ENCODE assay signal across 23 mouse cellular contexts in the genomic region with DNA sequence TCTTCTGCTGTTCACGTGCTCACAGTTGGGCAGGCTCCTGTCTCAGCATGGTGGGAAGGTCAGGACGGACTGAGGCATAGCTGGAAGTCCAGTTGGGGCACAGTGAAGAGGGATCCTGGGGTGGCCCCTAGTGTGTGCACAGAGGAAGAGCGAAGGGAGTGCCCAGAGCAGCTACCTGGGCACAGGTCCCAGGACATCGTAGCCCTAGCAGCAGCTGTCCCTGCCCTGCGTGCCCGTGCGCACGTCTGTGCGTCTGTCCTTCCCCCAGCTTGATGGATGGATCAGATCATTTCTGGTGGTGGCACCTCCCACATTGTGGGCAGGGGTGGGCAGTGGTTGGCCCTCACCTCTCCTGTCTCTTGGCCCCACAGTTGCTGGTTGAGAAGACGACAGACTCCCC. TPM values are rescaled to one million over a fixed set of nuclear protein-coding genes. Genes with fewer than 3 reads are reported as not detected.
DNase-seq lines count a peak whose midpoint lies in the region; ATAC-seq lines count a peak whose summit lies in the region.
"Had no signal": no experiment of that assay in that cellular context is flagged by ENCODE, and none has a peak within 500 bp of the region (broad histone marks: within the 10 kb centered on the region; RNA-seq: fewer than 3 reads in every experiment).

No protein-coding gene starts in this region.

- no peak overlapping the region for H3K27ac ChIP-seq in heart, embryonic 14.5 days (replicated peaks in 1 of 2; ENCODE audit: control insufficient read depth in 1 of 2, insufficient read depth in 1 of 2, low read depth in 2 of 2, low read length in 2 of 2)
- 0 out of 2 replicates have a peak overlapping the region, but pooled peaks have one; percentile 11 for H3K27ac ChIP-seq in limb, embryonic 10.5 days
- H3K27ac ChIP-seq: forebrain, embryonic 12.5 days; hindbrain, postnatal 0 days; liver, embryonic 12.5 days; neural tube, embryonic 12.5 days had no signal

- peak; percentile 22 to 23 for DNase-seq in cerebellum, postnatal 14 days
- no peak for DNase-seq in cerebellum, postnatal 4 days (ENCODE audit: low spot score in 2 of 2)
- DNase-seq in heart, postnatal 10 days = no peak
- peak; percentile 35 for DNase-seq in layer of hippocampus, adult 9-11 months
- no peak for DNase-seq in layer of hippocampus, postnatal 14 days (ENCODE audit: low spot score in 2 of 2)
- DNase-seq in limb, embryonic 10.5 days (ENCODE audit: low spot score) = no peak
- DNase-seq in c-Kit-positive CD71-positive TER-119-positive erythroid progenitor cells, embryonic 14.5 days (ENCODE audit: low spot score) = no peak
- DNase-seq: adrenal gland, postnatal 10 days; heart, postnatal 14 days; kidney, adult 18-20 months; kidney, postnatal 10 days; lung, adult 2 months; thymus, postnatal 4 days had no signal

- WGBS in heart, embryonic 14.5 days = 88% methylated on average over 10 of the region's 10 CpGs
- WGBS in limb, embryonic 10.5 days = 88% methylated on average over 10 of the region's 10 CpGs

- H3K9ac ChIP-seq in heart, embryonic 14.5 days (ENCODE audit: low read length) = peak overlapping the region; percentile 9; the same call in 1 of the 2 replicates
- H3K9ac ChIP-seq: forebrain, embryonic 12.5 days; liver, embryonic 12.5 days; neural tube, embryonic 12.5 days had no signal

- intact Hi-C loops in heart, postnatal 10 days (cut with DNase I) = no loop called here

- H3K9me3 ChIP-seq in heart, embryonic 14.5 days (ENCODE audit: control insufficient read depth, low read length) = no peaks in the 10 kb centered on the region
- H3K9me3 ChIP-seq in limb, embryonic 10.5 days (replicated peaks) = no peaks in the 10 kb centered on the region
- H3K9me3 ChIP-seq: forebrain, embryonic 12.5 days; G1E; liver, embryonic 12.5 days; neural tube, embryonic 12.5 days had no signal

- H3K36me3 ChIP-seq in heart, embryonic 14.5 days (ENCODE audit: control insufficient read depth, insufficient read depth, low read length) = peaks cover 51% of the 10 kb centered on the region
- H3K36me3 ChIP-seq in limb, embryonic 10.5 days = peaks cover 55% of the 10 kb centered on the region

- no peak overlapping the region for H3K4me3 ChIP-seq in heart, embryonic 14.5 days (ENCODE audit: control insufficient read depth in 1 of 2, insufficient read depth in 1 of 2, low read depth in 1 of 2, low read length in 2 of 2)
- no peak overlapping the region for H3K4me3 ChIP-seq in limb, embryonic 10.5 days
- H3K4me3 ChIP-seq: forebrain, embryonic 12.5 days; left cerebral cortex, adult 2 months; liver, embryonic 12.5 days; neural tube, embryonic 12.5 days had no signal

- peaks cover 15 to 30% of the 10 kb centered on the region in 2 experiments for H3K4me1 ChIP-seq in heart, embryonic 14.5 days (ENCODE audit: control insufficient read depth in 2 of 2, insufficient read depth in 2 of 2, low read length in 2 of 2)
- H3K4me1 ChIP-seq in limb, embryonic 10.5 days = peaks cover 50% of the 10 kb centered on the region

- no peaks in the 10 kb centered on the region for H3K27me3 ChIP-seq in heart, embryonic 14.5 days (ENCODE audit: control insufficient read depth, insufficient read depth, low read length)
- no peaks in the 10 kb centered on the region for H3K27me3 ChIP-seq in limb, embryonic 10.5 days (ENCODE audit: low read depth, poor library complexity, severe bottlenecking)
- H3K27me3 ChIP-seq: forebrain, embryonic 12.5 days; neural tube, embryonic 12.5 days had no signal

- ATAC-seq in heart, embryonic 14.5 days (ENCODE audit: insufficient number of reproducible peaks, insufficient read depth, low FRiP score, low read depth) = no peak
- ATAC-seq: activated CD4-positive, CD25-positive, alpha-beta regulatory T cell, adult 4 months; CD4-positive, CD25-positive, alpha-beta regulatory T cell, adult 4 months; hindbrain, postnatal 0 days; liver, embryonic 12.5 days had no signal

- H3K4me2 ChIP-seq in heart, embryonic 14.5 days (ENCODE audit: low read length) = no peak overlapping the region
- H3K4me2 ChIP-seq: liver, embryonic 12.5 days had no signal

RNA-seq across cellular contexts. Expression of gene Zfp651, which starts 3.1 kb away (rescaled TPM):
- 14.0 and 16.5 TPM in 2 replicates for polyA plus RNA-seq in heart, embryonic 14.5 days (2014; fragmentation: Nextera tagmentation; extraction: Ambion mirVana)
- total RNA-seq in heart, postnatal 10 days (2021) = 10 to 100 TPM; 89.0 to 98.3 TPM
- 100 to 1,000 TPM; 105 to 107 TPM for total RNA-seq in layer of hippocampus, postnatal 14 days (2021)
- polyA plus RNA-seq in limb, embryonic 10.5 days (2016; fragmentation: Nextera tagmentation; extraction: Ambion mirVana) = 4.4 and 7.0 TPM in 2 replicates
- polyA plus RNA-seq: activated CD4-positive, CD25-positive, alpha-beta regulatory T cell, adult 4 months had no signal

RNA-seq across cellular contexts. Expression of gene Klhl40, which starts 15.2 kb away (rescaled TPM):
- 3.6 and 3.8 TPM in 2 replicates for polyA plus RNA-seq in heart, embryonic 14.5 days (2014; fragmentation: Nextera tagmentation; extraction: Ambion mirVana)
- 10 to 100 TPM; 10.4 to 10.7 TPM for total RNA-seq in heart, postnatal 10 days (2021)
- total RNA-seq in layer of hippocampus, postnatal 14 days (2021) = 1 to 10 TPM; 3.2 to 4.3 TPM
- 0.10 and 0.71 TPM in 2 replicates for polyA plus RNA-seq in limb, embryonic 10.5 days (2016; fragmentation: Nextera tagmentation; extraction: Ambion mirVana)
- total RNA-seq: G1E had no signal
- polyA plus RNA-seq: activated CD4-positive, CD25-positive, alpha-beta regulatory T cell, adult 4 months; CD4-positive, CD25-positive, alpha-beta regulatory T cell, adult 4 months; G1E had no signal

RNA-seq across cellular contexts. Expression of gene Hhatl, which starts 30.1 kb away (rescaled TPM):
- 17.8 and 18.6 TPM in 2 replicates for polyA plus RNA-seq in heart, embryonic 14.5 days (2014; fragmentation: Nextera tagmentation; extraction: Ambion mirVana)
- 100 to 1,000 TPM; 111 to 112 TPM for total RNA-seq in heart, postnatal 10 days (2021)
- 1 to 10 TPM; 7.5 to 8.3 TPM for total RNA-seq in layer of hippocampus, postnatal 14 days (2021)
- polyA plus RNA-seq in limb, embryonic 10.5 days (2016; fragmentation: Nextera tagmentation; extraction: Ambion mirVana) = not detected in 2 replicates
- total RNA-seq: G1E had no signal
- polyA plus RNA-seq: activated CD4-positive, CD25-positive, alpha-beta regulatory T cell, adult 4 months; CD4-positive, CD25-positive, alpha-beta regulatory T cell, adult 4 months; forebrain, embryonic 12.5 days; G1E; limb, embryonic 11.5 days; liver, embryonic 12.5 days; neural tube, embryonic 12.5 days had no signal

RNA-seq across cellular contexts. Expression of gene Nktr, which starts 43.3 kb away (rescaled TPM):
- polyA plus RNA-seq in heart, embryonic 14.5 days (2014; fragmentation: Nextera tagmentation; extraction: Ambion mirVana) = 48.7 and 50.4 TPM in 2 replicates
- 10 to 100 TPM; 46.9 to 47.7 TPM for total RNA-seq in heart, postnatal 10 days (2021)
- 100 to 1,000 TPM; 105 to 121 TPM for total RNA-seq in layer of hippocampus, postnatal 14 days (2021)
- polyA plus RNA-seq in limb, embryonic 10.5 days (2016; fragmentation: Nextera tagmentation; extraction: Ambion mirVana) = 47.2 and 58.8 TPM in 2 replicates

RNA-seq across cellular contexts. Expression of gene Ss18l2, which starts 52.1 kb away (rescaled TPM):
- polyA plus RNA-seq in heart, embryonic 14.5 days (2014; fragmentation: Nextera tagmentation; extraction: Ambion mirVana) = 227 and 237 TPM in 2 replicates
- total RNA-seq in heart, postnatal 10 days (2021) = 100 to 1,000 TPM; 133 to 136 TPM
- total RNA-seq in layer of hippocampus, postnatal 14 days (2021) = 10 to 100 TPM; 83.1 to 92.6 TPM
- 93.9 and 94.8 TPM in 2 replicates for polyA plus RNA-seq in limb, embryonic 10.5 days (2016; fragmentation: Nextera tagmentation; extraction: Ambion mirVana)

Comparison
In these comparisons a context has a peak if more than half of its experiments do, and no peak if none do; other contexts are left out.
1. DNase-seq: peak in cerebellum, postnatal 14 days (2 of 2) and layer of hippocampus, adult 9-11 months (single experiment); none in cerebellum, postnatal 4 days (0 of 2), heart, postnatal 10 days (0 of 2), layer of hippocampus, postnatal 14 days (0 of 2), limb, embryonic 10.5 days (single experiment) and c-Kit-positive CD71-positive TER-119-positive erythroid progenitor cells, embryonic 14.5 days (single experiment).
2. RNA of gene Hhatl, which starts 30.1 kb away (total RNA-seq): 111 to 112 TPM in heart, postnatal 10 days; 7.5 to 8.3 TPM in layer of hippocampus, postnatal 14 days; every median in the first group is over 10 times any median in the second.